Mouse (Mus musculus) testis, adult 2 months (tissue): ENCODE results near the gene Sult6b1.

Experiments
- CTCF ChIP-seq: fragments of 200-500 bp; IDR thresholded peaks from 2 replicates; pipeline ENCODE4 v1.5.1; 2012; ENCODE audit warnings: low read depth, mild to moderate bottlenecking, inconsistent platforms, low read length, moderate library complexity; ENCODE audit not compliant: control insufficient read depth, insufficient read depth, insufficient replicate concordance
- POLR2A ChIP-seq: fragments of 200-500 bp; IDR thresholded peaks from 2 replicates; pipeline ENCODE4 v1.6.1; 2012; ENCODE audit warnings: low read depth, mild to moderate bottlenecking, inconsistent platforms, low read length, moderate library complexity; ENCODE audit not compliant: control insufficient read depth

GRCm38 (mm10) chr17:78895394-78895793, 11.4 kb downstream of the Sult6b1 start:
- TF ChIP-seq CTCF (peak; percentile 30; the same call in 1 of the 2 replicates), POLR2A (no peak)
